Mouse (Mus musculus) testis, adult 2 months (tissue): Measurements from ENCODE around the gene Rad50.

Experiments
- CTCF ChIP-seq: fragments of 200-500 bp; IDR thresholded peaks from 2 replicates; pipeline ENCODE4 v1.5.1; 2012; ENCODE audit warnings: low read depth, mild to moderate bottlenecking, inconsistent platforms, low read length, moderate library complexity; ENCODE audit not compliant: control insufficient read depth, insufficient read depth, insufficient replicate concordance
- POLR2A ChIP-seq: fragments of 200-500 bp; IDR thresholded peaks from 2 replicates; pipeline ENCODE4 v1.6.1; 2012; ENCODE audit warnings: low read depth, mild to moderate bottlenecking, inconsistent platforms, low read length, moderate library complexity; ENCODE audit not compliant: control insufficient read depth

- TF ChIP-seq POLR2A: no peak
- TF ChIP-seq CTCF: no peak
Observed at GRCm38 (mm10) chr11:53731457-53731856, 24.3 kb upstream of the Rad50 start.
